Mouse (Mus musculus) liver, embryonic 16.5 days (tissue): ENCODE data around the gene Hic2. TPM values are rescaled to one million over a fixed set of nuclear protein-coding genes. Genes with fewer than 3 reads are reported as not detected.
A peak's percentile ranks its signal among the peaks of the same experiment; 100 is the strongest.

Source experiments
- ATAC-seq: fragments of 200-750 bp; cut with Nextera tagmentation; 2 replicates; pipeline ENCODE4 v1.8.0; 2017; ENCODE audit warnings: low read depth, mild to moderate bottlenecking, moderate number of reproducible peaks, moderate library complexity
- H3K27ac ChIP-seq: fragments of 300-500 bp; sonication (generic); 2 replicates; pipeline ENCODE4 v1.5.1; 2014; ENCODE audit warnings: mild to moderate bottlenecking, low read length
- H3K27me3 ChIP-seq: fragments of 300-500 bp; sonication (generic); 2 replicates; pipeline ENCODE4 v1.6.1; 2014; ENCODE audit warnings: low read depth, low read length, mixed read lengths; ENCODE audit not compliant: control insufficient read depth, insufficient read depth
- H3K36me3 ChIP-seq: fragments of 300-500 bp; sonication (generic); 2 replicates; pipeline ENCODE4 v1.6.1; 2014; ENCODE audit warnings: mild to moderate bottlenecking; ENCODE audit not compliant: control insufficient read depth, insufficient read depth
- H3K4me1 ChIP-seq: fragments of 300-500 bp; sonication (generic); 2 replicates; pipeline ENCODE4 v1.6.1; 2014; ENCODE audit warnings: low read depth, low read length, mixed read lengths; ENCODE audit not compliant: control insufficient read depth
- H3K4me2 ChIP-seq: fragments of 300-500 bp; sonication (generic); 2 replicates; pipeline ENCODE4 v1.6.1; 2014; ENCODE audit warnings: low read depth, low read length, mixed read lengths
- H3K4me3 ChIP-seq: fragments of 300-500 bp; sonication (generic); 2 replicates; pipeline ENCODE4 v1.5.1; 2014; ENCODE audit warnings: low read depth, mild to moderate bottlenecking, low read length
- H3K9ac ChIP-seq: fragments of 300-500 bp; sonication (generic); 2 replicates; pipeline ENCODE4 v1.6.1; 2014; ENCODE audit warnings: low read depth, low read length
- H3K9me3 ChIP-seq: fragments of 300-500 bp; sonication (generic); replicated peaks from 2 replicates; pipeline ENCODE4 v1.6.1; 2016; ENCODE audit warnings: low read length; ENCODE audit not compliant: control insufficient read depth
- WGBS: fragments of 180-500 bp; shearing (Covaris S2); extraction: QIAGEN DNeasy Blood & Tissue Kit; methylation state at CpG from one replicate; pipeline ENCODE4 v1.1.7; 2014; ENCODE audit not compliant: insufficient replicate concordance; 5-methylcytosine and 5-hydroxymethylcytosine counted together
- polyA plus RNA-seq: library from polyadenylated mRNA; unstranded; fragments of >200 nt; fragmentation: Nextera tagmentation; extraction: Ambion mirVana; gene quantifications from 2 replicates; pipeline ENCODE4 v1.2.1, GENCODE M21; 2015

Gene Hic2
- polyA plus RNA-seq, 1 experiment from 2014 or later, result 3.4 TPM

DNA sequence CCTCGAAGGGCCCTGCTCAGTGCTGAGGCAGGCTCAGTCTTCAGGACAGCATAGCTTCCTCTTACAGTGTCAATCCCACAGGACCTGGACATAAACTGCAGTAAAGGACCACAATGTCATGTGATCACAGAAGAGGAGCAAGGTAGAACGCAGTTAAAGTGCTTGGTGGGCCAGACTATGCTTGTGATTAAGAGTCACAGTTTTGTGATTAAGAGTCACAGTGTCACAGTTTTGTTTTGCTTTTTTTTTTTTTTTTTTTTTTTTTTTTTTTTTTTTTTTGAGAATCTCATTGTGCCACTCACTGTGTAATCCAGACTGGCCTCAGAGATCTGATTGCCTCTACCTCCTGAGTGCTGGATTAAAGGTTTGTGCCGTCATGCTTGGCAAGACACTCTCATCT, 32.7 kb downstream of the Hic2 start:
- H3K4me1 ChIP-seq, result peaks cover 11% of the 10 kb centered on the region
- no peak for ATAC-seq
- no peaks in the 10 kb centered on the region; the same call in 1 of the 2 replicates for H3K9me3 ChIP-seq
- H3K4me2 ChIP-seq, result no peak overlapping the region
- H3K27me3 ChIP-seq, result no peaks in the 10 kb centered on the region
- no peak overlapping the region for H3K9ac ChIP-seq
- no peaks in the 10 kb centered on the region for H3K36me3 ChIP-seq
- no peak overlapping the region for H3K27ac ChIP-seq
- WGBS, result 68% methylated on average over 3 of the region's 3 CpGs
- no peak overlapping the region for H3K4me3 ChIP-seq

DNA sequence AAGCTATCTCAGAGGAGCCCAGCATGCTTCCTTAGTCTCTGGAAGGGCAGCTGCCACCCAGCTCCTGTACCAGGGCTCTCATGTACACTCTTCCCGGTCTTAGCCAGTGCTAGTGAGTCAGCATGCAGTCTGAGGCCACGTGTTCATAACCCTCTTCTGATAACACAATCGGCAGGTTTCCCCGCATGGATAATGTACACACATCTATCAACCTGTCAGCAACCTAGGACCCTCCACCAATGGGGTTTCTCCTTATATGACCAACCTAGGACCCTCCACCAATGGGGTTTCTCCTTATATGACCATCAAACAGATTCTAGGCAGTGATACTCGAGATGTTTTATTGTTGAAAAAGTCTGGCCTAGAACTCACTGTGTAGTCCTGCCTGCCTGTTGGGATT, 34.6 kb downstream of the Hic2 start:
- Histone ChIP-seq H3K4me1 (peaks cover 11% of the 10 kb centered on the region), H3K27ac (no peak overlapping the region), H3K9me3 (no peaks in the 10 kb centered on the region; the same call in 1 of the 2 replicates), H3K27me3 (no peaks in the 10 kb centered on the region; the same call in 1 of the 2 replicates), H3K9ac (no peak overlapping the region), H3K4me2 (no peak overlapping the region), H3K36me3 (no peaks in the 10 kb centered on the region), H3K4me3 (no peak overlapping the region)
- WGBS, result 27% methylated on average over 5 of the region's 5 CpGs
- ATAC-seq, result peak; percentile 73

DNA sequence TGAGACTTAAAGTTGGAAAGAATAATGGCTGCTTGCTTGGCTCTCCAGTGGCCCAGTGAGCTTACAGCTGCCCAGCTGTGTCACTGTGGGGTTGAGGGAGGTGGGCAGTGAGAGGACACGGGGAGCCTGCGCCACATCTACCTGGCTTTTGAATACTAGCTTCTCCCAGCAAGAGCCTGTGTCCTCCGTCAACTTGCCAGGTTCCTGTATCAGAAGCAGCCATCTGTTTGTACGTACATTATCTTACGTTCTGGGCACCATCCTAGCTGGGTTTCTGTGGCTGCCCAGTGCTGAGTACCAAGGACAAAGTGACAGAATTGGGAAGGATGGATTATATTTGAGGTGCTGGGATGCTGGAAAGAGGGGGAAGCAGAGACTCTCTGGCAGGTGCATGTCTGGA, 36.5 kb downstream of the Hic2 start:
- H3K9me3 ChIP-seq, result no peaks in the 10 kb centered on the region; the same call in 1 of the 2 replicates
- no peaks in the 10 kb centered on the region; the same call in 1 of the 2 replicates for H3K27me3 ChIP-seq
- WGBS, result 31% methylated on average over 5 of the region's 5 CpGs
- peaks cover 11% of the 10 kb centered on the region for H3K4me1 ChIP-seq
- no peak overlapping the region for H3K9ac ChIP-seq
- peak; percentile 63; the same call in 1 of the 2 replicates for ATAC-seq
- no peaks in the 10 kb centered on the region for H3K36me3 ChIP-seq
- no peak overlapping the region for H3K27ac ChIP-seq
- no peak overlapping the region for H3K4me2 ChIP-seq
- no peak overlapping the region for H3K4me3 ChIP-seq

DNA sequence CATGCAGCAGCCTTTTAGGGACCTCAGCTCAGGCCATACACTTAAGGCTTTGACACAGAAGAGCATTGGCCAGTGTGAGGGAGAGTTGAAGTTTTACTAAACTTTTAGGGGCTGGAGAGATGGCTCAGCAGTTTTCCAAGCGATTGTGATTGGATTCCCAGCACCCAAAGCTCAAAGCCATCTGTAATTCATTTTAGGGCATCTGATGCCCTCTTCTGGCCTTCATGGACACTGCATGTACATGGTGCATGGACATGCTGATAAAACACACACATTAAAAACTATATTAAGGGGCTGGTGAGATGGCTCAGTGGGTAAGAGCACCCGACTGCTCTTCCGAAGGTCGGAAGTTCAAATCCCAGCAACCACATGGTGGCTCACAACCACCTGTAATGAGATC, 37.8 kb downstream of the Hic2 start:
- no peak for ATAC-seq
- H3K9ac ChIP-seq, result no peak overlapping the region
- H3K36me3 ChIP-seq, result no peaks in the 10 kb centered on the region
- no peaks in the 10 kb centered on the region; the same call in 1 of the 2 replicates for H3K9me3 ChIP-seq
- whole genome bisulfite sequencing, result 48% methylated on average over 4 of the region's 4 CpGs
- H3K4me3 ChIP-seq, result no peak overlapping the region
- peaks cover 11% of the 10 kb centered on the region for H3K4me1 ChIP-seq
- no peak overlapping the region for H3K4me2 ChIP-seq
- no peak overlapping the region for H3K27ac ChIP-seq
- H3K27me3 ChIP-seq, result no peaks in the 10 kb centered on the region; the same call in 1 of the 2 replicates

DNA sequence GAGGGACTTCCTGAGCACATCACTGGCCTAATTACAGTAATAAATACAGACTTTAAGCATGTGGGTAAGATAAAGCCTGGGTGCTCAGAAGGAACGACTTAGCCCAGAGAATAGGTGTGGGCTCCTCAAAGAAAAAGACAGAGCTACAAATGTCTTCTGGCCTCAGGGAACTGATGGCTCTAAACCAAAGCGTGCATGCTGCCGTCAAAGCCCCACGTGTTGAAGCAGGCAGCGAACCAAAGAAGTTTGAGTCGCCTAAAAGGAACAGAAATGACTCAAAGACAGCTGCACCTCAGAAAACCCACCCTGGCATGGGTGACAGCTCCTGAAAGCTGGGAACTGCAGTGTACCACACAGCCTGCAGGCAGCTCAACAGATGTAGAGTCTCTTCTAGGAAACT, 38.5 kb downstream of the Hic2 start:
- Histone ChIP-seq H3K9ac (no peak overlapping the region), H3K4me1 (peaks cover 18% of the 10 kb centered on the region), H3K27me3 (peaks cover 4% of the 10 kb centered on the region; the same call in 1 of the 2 replicates), H3K27ac (no peak overlapping the region), H3K4me3 (no peak overlapping the region), H3K36me3 (no peaks in the 10 kb centered on the region), H3K9me3 (no peaks in the 10 kb centered on the region; the same call in 1 of the 2 replicates), H3K4me2 (no peak overlapping the region)
- ATAC-seq, result no peak
- WGBS, result 62% methylated on average over 6 of the region's 6 CpGs

DNA sequence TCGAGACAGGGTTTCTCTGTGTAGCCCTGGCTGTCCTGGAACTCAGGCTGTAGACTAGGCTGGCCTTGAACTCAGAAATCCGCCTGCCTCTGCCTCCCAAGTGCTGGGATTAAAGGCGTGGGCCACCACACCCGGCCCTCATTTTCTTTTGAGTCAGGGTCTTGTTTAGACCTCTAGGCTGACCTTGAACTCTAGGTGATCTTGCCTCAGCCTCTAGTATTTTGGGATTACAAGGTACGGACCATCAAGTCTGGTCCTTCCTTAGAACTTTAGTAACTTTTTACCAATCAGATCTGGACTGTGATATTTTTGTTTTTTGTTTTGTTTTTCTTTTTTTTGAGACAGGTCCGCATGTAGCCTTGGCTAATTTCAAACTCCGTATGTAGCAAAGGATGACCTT, 42.3 kb downstream of the Hic2 start, which contains the start of gene Tmem191c:
Gene Tmem191c (plus strand): TSS at position 357 of the 400 bp plus-strand sequence.
- Histone ChIP-seq H3K27ac (no peak within 1 kb of the TSS), H3K27me3 (peaks cover 26% of the 10 kb centered on the region), H3K36me3 (no peaks in the 10 kb centered on the region), H3K9me3 (no peaks in the 10 kb centered on the region; the same call in 1 of the 2 replicates), H3K9ac (peak within 1 kb of the TSS; percentile 51), H3K4me2 (peak within 1 kb of the TSS; percentile 95), H3K4me1 (peaks cover 18% of the 10 kb centered on the region), H3K4me3 (peak within 1 kb of the TSS; percentile 67)
- WGBS, result 43% methylated on average over 7 of the region's 7 CpGs
- no peak for ATAC-seq

DNA sequence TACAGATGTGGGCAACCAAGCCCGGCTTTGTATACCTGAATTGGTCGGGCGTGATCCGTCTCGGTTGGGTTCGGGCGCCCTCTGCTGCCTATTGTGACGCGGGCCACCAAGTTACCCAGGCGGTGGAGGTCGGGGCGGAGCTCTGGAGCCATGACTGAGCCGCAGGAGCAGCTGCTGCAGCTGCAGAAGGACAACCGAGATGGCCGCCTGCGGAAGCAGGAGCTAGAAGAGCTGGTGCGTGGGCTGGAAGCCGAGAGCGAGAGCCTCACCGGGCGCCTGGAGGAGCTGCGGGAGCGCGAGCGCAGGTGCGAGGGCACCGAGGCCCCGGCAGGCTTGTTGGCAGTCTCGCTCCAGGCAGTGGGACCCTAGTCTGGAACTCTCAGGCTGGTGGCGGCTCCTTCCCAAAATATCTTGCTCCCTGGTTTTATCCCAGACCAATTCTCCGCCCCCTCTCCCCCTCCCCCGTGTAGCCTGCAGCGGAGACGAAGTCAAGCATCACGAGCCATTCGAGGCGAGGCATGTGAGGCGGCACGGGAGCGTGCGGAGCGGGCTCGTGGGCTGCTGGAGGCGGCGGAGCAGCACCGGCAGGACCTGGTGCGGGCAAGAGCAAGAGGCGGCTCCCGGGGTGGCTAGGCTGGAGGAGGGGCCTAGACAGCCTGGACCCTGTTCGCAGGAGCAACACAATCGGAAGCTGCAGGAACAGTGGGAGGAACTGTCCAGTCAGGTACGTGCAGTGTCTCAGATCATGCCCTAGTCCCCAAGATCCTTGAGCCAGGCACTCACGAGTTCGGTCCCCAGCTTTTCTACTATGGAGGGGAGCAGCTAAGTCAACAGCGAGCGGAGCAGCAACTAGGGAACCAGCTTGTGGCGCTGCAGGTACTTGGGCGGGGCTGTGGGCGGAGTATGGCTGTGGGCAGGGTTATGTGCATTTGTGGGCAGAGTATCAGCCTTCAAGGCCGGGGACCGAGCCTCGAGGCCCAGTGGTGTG, 43.1 kb downstream of the Hic2 start:
- Histone ChIP-seq H3K36me3 (no peaks in the 10 kb centered on the region), H3K4me2 (peak overlapping the region; percentile 95), H3K9me3 (no peaks in the 10 kb centered on the region), H3K4me1 (peaks cover 18% of the 10 kb centered on the region), H3K9ac (peak overlapping the region; percentile 51), H3K4me3 (peak overlapping the region; percentile 67), H3K27me3 (peaks cover 26% of the 10 kb centered on the region), H3K27ac (no peak overlapping the region)
- under 1% methylated on average over 62 of the region's 62 CpGs for WGBS
- ATAC-seq, result peak; percentile 84

DNA sequence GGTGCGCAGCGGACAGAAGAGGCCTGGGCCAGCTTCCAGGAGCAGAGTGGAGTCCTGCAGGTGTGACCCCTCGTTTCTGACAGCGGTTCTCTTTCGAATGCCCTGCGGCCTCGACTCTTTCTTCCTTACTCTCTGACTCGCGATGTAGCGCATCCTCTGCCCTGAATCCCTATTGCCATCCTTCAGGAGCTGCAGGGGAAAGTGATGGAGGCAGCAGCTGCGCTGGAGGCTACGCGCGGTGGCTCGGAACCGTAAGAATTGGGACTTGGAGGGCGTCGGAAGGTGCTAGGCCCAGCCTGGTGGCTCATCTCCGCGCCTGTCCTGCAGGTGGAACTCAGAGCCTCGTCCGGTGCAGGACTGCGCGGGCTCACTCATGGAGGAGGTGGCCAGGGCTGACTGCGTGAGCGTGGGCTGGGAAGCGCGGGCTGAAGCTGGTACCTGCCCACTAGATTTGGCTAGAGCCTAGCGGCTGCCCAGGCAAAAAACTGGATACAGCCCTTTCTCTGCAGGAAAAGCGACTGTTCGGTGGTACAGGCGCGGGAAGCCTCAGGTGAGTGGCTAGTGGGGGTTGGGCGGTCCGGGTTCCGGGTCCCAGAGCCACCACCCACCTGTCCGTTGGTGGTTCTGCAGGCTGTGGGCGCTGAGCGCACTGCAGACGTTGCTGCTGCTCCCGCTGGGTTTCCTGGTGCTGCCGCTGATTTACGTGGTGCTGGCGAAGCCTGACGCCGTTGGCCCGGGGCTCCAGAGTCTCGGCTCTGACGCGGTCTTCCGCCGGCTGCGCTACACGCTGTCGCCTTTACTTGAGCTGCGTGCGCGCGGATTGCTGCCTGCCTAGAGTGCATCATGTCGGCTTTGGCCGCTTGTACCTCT, 44.2 kb downstream of the Hic2 start:
- ATAC-seq, result no peak
- peak overlapping the region; percentile 12; the same call in 1 of the 2 replicates for H3K9ac ChIP-seq

More for the DNA sequence above, 44.2 kb downstream of the Hic2 start:
- no peaks in the 10 kb centered on the region; the same call in 1 of the 2 replicates for H3K36me3 ChIP-seq
- peak overlapping the region; percentile 95 for H3K4me2 ChIP-seq
- 5% methylated on average over 61 of the region's 61 CpGs for WGBS
- H3K9me3 ChIP-seq, result no peaks in the 10 kb centered on the region
- peak overlapping the region; percentile 67 for H3K4me3 ChIP-seq
- H3K27ac ChIP-seq, result no peak overlapping the region
- H3K27me3 ChIP-seq, result peaks cover 26% of the 10 kb centered on the region
- H3K4me1 ChIP-seq, result peaks cover 18% of the 10 kb centered on the region
